Mouse (Mus musculus): ENCODE measurements at regions not wholly inside any gene's neighbourhood (a gene's known extent, or its start where the extent isn't known, plus 50 kb on each side); places are given as distances from the start of the nearest gene placed in this dataset.

DNA sequence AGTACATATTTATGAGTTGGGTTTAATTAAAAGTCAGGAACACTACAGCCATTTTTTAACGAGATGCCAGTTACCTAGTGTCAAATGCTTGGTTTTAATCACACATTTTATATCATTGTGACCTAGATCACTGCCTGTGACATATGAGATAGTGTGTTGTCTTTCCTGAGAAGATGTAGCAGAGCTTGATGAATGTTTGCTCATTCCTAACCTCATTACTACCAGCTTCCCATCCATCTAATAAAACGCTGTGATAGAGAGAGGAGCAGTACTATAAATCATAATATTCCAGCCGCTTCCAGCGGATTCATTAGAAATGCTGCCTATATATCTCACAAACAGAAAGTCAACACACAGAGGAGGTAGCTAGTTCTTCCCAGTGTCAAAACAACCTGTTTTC is 163.6 kb downstream of the Aldoart1 start:
- no peak for ATAC-seq (replicated peaks; ENCODE audit: low read depth, poor library complexity, severe bottlenecking)

- ATAC-seq (replicated peaks; ENCODE audit: low read depth, poor library complexity, severe bottlenecking) = no peak
Measured at GRCm38 (mm10) chr4:72674006-72674405, 178.4 kb downstream of the Aldoart1 start.

DNA sequence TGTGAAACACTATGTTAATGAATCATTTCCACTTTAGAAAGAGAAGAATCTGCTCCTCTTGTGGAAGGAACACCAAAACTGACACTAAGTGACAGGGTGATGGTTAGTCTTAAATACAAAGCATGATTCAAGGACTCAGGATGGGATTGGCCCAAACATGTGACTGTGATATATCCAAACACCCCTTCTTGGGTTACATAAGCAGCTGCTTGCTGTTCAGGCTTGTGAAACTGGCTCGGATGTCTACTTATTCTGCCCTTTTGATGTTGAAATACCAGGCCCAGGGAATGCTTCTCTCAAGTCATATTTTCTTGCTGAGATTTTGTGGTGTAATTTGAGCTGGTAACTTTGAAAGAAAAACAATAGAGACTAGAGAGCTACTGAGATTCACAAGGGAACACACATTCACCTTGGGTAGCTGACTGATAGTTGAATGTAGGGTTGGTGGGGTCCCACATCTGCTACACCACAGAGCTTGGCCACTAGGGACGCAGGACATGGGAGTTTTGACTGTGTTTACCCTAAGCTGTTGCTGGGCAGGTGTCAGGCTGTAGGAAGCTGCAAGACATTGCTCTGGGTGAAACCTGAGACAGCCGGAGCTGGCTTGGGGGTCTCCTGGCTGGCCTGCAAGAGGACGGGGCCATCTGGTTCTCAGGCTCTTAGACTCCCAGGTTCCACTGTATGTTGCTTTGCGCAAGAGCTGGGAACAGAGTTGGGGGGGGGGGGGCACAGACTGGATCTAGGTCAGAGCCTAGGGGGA is 180.6 kb downstream of the Aldoart1 start:
- ATAC-seq (replicated peaks; ENCODE audit: low read depth, poor library complexity, severe bottlenecking) = no peak

GRCm38 (mm10) chr4:72669827-72670494 is 182.5 kb downstream of the Aldoart1 start:
- ATAC-seq (replicated peaks; ENCODE audit: low read depth, poor library complexity, severe bottlenecking) = no peak

DNA sequence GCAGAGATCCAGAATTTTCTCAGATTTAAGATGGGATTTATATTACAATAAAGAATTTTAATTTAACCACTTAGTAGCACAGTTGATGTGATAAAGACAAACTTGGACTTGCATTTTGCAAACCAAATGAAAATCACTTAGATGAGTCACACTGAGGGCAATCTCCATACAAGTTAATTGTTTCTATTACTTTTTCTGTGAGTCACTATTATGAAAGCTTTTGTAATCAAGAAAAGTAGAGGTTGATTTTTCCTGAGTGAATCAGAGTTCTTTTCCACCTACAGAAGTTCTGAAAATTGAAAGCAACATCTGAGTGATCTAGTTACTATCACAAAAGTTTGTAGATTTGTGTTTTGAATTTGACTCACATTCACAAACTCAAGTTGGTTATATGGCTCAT is 188.1 kb downstream of the Aldoart1 start:
- no peak for ATAC-seq (replicated peaks; ENCODE audit: low read depth, poor library complexity, severe bottlenecking)

DNA sequence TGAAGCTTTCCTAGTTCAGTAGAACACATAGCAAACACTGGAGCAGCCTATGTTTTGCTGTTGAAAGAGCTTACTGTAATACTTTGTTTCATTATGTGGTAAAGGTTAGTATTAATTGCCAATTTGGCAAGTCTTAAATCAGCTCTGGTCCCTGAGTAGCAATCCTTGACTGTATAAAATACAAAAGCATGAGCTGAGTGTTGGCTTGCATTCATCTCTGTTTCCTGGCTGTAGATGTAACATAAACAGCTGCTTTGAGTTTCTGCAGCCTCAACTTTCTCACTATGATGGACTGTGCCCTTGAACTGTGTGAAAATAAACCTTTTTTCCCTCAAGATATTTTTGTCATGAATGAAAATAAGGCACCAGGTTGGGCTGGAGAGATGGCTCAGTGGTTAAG is 190.0 kb downstream of the Aldoart1 start:
- no peak for ATAC-seq (replicated peaks; ENCODE audit: low read depth, poor library complexity, severe bottlenecking)

DNA sequence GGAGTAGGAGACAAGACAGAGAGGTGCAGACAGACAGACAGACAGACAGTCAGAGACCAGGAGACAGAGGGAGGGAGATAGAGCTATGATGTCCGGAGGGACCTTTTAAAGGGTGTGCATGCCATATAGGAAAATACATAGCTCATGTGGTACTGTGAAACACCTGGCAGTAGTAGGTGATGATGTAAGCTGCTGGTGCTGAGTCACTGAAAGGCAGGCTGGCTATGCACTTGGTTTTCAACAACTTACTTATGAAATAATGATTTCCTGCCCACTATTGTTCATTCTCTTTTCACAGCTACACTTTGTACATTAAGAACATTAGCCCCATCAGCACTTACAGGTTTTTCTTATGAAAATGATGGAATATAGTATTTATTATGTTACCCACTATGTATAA is 196.2 kb downstream of the Aldoart1 start:
- ATAC-seq (replicated peaks; ENCODE audit: low read depth, poor library complexity, severe bottlenecking) = no peak

DNA sequence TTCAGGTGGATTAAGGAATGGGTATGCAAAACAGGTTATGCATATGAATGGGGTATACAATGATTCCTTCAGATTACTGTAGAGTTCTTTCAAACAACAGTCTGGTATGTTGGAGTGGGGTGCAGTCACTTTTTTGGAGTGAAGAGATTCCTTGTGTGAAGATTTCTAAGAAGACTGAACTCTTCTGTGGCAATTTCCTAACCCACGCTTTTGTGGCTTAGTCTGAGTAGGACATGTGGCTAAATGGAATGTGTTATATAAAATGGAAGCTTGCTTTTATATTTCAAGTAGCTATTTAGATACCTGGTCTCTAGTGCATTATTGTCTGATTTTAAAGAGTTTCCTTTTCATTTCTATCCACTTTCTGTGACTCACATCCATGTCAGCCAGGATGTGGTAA is 205.3 kb downstream of the Aldoart1 start:
- no peak for ATAC-seq (replicated peaks; ENCODE audit: low read depth, poor library complexity, severe bottlenecking)

DNA sequence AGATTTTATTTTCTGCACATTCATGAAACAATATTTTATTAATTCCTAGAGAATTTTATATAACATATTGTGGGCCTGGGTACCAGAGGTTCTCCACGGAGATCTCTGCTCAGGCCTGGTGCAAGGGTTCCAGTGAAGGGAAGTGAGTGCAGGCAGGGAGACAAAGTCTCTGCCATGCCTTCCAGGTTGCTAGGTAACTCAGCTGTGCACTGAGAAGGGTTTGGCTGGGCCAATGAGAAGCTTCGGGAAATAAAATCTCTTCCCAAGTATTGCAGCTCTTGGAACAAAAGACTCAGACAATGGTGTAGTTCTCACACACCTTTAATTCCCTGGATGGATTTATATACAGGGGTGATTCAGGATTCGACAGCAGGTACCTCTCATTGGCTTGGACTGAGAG is 223.0 kb downstream of the Aldoart1 start:
- no peak for ATAC-seq (replicated peaks; ENCODE audit: low read depth, poor library complexity, severe bottlenecking)

DNA sequence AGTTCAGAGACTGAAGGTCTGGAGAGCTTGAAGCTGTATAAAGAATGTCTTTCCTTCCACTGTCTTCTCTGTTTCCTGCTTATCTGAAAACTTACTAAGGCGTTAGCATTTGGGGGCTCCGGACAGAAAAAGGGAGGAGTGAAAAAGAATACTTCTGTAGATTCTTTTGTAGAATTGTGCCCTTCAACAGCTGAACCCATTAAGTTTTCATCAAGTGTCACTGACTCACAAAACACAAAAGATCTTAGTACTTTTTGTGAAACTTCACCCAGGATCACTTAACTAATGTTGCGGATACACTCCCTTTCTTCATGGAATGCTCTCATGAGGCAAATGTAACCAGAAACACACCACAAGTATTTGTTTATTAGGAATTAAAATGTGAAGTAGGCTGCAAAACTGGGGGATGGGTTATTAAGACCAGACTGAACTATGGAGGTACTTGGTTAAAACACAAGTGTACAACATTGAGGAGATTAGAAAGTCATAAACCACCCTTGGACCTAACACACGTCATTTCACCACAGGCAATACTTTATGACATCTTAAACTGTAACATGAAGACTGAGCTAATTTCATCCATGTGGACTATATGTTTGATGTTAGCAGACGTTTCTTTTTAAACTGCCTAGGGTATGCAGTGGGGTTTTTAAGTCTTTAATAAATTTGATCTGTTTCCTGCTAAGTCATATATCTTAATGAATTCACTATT is 225.1 kb downstream of the Aldoart1 start:
- no peak for ATAC-seq (replicated peaks; ENCODE audit: low read depth, poor library complexity, severe bottlenecking)

GRCm38 (mm10) chr4:72605107-72605506 is 247.3 kb downstream of the Aldoart1 start:
- ATAC-seq (replicated peaks; ENCODE audit: low read depth, poor library complexity, severe bottlenecking) = no peak

DNA sequence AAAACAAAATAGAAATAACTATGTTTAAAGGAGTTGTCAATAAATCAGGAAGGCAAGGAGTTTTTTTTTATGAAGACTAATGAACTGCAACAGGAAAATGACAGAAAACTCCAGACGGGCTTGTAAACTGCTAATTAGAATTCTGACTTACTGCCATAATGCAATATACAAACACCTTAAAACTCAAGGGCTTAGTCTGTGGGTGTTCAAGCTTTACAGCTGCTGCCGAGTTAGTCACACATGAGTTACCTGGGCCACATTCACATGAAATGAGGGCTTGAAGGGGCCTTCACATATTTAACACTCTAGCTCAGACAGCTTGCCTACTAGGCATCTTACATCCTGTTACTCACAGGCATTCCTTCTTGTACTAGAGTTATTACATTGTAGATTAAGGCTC is 256.9 kb downstream of the Aldoart1 start:
- no peak for ATAC-seq (replicated peaks; ENCODE audit: low read depth, poor library complexity, severe bottlenecking)

DNA sequence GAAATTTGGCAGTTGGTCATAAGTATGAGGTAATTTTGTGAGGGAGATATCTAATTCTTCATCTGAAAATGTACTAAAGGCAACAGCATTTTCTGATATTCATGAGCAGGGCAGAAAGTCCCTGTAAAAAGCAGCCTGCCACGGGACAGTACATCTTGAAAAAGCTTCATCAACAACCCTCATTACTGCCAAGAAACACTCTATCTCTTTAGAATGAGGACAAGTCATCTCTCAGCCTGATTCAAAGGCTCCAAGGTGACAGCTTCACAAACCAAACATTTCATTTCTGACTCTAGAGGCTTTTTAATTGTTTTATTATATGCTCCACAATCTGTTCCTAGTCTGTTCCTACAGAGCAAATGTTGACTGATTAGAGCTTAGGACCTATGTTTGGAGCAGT is 260.3 kb downstream of the Aldoart1 start:
- no peak for ATAC-seq (replicated peaks; ENCODE audit: low read depth, poor library complexity, severe bottlenecking)

GRCm38 (mm10) chr4:72574946-72575345 is 277.5 kb downstream of the Aldoart1 start:
- ATAC-seq (replicated peaks; ENCODE audit: low read depth, poor library complexity, severe bottlenecking) = no peak

GRCm38 (mm10) chr4:72571924-72572323 is 280.5 kb downstream of the Aldoart1 start:
- ATAC-seq (replicated peaks; ENCODE audit: low read depth, poor library complexity, severe bottlenecking) = no peak

DNA sequence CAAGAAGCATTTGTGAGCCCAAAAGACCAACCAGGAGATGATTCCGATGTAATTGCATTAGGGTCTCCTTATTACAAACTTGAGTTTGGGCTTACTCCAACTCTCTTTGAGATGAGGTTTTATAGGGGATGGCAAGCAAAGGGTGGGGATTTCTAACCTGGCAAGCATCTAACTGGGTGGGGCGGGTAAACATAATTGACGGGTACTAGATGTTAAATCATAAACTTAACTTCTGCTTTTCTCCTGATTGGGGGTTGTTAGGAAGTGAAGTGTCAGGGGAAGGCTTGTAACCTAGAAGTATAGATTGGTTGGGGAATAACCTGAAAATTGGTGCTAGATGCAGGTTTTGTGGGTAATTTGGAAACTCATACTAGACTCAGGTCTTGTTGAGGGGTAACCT is 287.2 kb downstream of the Aldoart1 start:
- ATAC-seq (replicated peaks; ENCODE audit: low read depth, poor library complexity, severe bottlenecking) = 0 out of 2 replicates have a peak, but pooled peaks have one; percentile 25

DNA sequence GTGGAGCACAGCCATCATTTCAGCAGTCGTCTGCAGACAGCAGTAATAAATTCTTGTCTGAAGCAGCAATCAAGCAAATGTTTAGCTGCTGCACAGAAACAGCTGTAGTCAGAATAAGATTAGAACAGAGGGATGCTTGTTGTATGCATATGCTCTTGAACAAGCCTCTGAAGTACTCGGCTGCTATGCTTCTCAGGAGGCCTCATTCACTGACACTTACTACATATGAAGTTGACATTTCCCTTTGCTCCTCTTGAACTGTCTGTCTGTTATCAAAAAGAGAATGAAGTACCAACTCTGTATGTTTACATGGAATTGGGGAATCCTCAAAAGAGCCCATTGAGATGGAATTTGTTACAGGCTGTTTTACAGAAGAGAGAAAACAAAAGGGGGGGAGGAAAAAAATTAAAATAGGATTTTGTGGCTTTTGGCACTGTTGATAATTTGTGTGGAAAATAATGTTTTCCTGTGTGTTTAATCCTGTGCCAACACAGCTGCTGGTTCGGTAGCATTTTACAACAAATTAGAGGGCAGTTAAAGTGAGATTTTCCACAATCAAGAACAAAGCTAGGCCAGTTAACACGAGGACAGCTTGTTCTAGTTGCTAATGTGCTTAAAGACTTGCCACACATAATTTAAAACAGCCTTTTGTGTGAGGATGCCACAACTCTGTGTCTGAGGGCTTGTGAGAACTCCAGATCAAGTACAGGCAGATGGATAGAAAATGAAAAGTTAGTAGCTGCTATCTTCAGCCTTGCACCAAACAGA is 289.3 kb downstream of the Aldoart1 start:
- no peak for ATAC-seq (replicated peaks; ENCODE audit: low read depth, poor library complexity, severe bottlenecking)

- ATAC-seq (replicated peaks; ENCODE audit: low read depth, poor library complexity, severe bottlenecking) = no peak
Measured at GRCm38 (mm10) chr4:72554276-72554675, 298.2 kb downstream of the Aldoart1 start.

- peak; percentile 99 for ATAC-seq (replicated peaks; ENCODE audit: low read depth, poor library complexity, severe bottlenecking)
Measured at GRCm38 (mm10) chr4:72534563-72534962, 317.9 kb downstream of the Aldoart1 start.

- ATAC-seq (replicated peaks; ENCODE audit: low read depth, poor library complexity, severe bottlenecking) = no peak
Measured at GRCm38 (mm10) chr4:72524630-72525029, 323.9 kb upstream of the Tle1 start.
